Mouse (Mus musculus): Measurements from ENCODE around the gene Ptprn2.

DNA sequence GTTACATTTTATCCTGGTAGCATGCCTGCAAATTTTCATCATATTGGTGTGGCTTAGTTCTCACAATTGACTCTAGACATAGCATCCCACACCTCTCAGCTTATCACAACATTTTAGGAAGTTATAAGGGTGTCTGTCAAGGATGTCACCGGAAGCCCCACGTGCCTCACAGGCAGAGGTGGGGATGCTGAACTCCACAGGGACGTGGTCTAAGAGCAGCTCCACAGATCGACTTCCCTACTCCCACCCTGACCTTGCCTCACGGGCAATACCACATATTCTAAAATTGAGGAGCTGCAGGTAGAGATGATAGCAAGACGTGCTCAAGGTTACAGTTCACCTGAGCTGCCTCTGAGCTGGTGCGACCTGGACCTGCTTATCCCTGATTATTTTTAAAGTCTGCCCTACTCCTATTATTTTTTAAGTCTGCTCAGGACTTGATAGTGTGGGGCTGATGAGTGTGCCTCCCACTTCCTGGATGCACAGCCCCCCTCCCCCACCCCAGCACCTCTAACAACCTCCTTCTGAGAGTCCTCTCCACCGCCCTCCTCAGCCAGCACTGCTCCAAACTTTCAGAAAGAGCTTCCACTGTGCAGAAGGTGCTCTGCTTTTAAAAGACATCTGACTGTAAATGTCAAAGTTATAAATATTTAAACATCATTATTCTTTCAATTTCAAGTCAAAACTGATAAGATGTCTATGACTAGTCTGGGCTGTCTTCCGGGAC lies 672.3 kb downstream of the Ptprn2 start:
- TF ChIP-seq CTCF (IDR thresholded peaks at IDR 0.05; ENCODE audit: control insufficient read depth, insufficient read depth, insufficient replicate concordance, low read depth, low read length), result no peak
- no peak for TF ChIP-seq POLR2A (IDR thresholded peaks at IDR 0.05; ENCODE audit: control insufficient read depth, low read depth, low read length)
